Mouse (Mus musculus) myocyte (in vitro differentiated cells): Measurements from ENCODE around the gene Tmbim7.

Experiments used
- MAX ChIP-seq: IDR thresholded peaks from one replicate; pipeline ENCODE4 v1.6.1; 2011; ENCODE audit warnings: low read depth, mild to moderate bottlenecking, control low read depth
- POLR2A ChIP-seq: IDR thresholded peaks from one replicate; pipeline ENCODE4 v1.6.1; 2011; ENCODE audit warnings: low read depth, mild to moderate bottlenecking, control low read depth, moderate library complexity; ENCODE audit not compliant: insufficient read length

DNA sequence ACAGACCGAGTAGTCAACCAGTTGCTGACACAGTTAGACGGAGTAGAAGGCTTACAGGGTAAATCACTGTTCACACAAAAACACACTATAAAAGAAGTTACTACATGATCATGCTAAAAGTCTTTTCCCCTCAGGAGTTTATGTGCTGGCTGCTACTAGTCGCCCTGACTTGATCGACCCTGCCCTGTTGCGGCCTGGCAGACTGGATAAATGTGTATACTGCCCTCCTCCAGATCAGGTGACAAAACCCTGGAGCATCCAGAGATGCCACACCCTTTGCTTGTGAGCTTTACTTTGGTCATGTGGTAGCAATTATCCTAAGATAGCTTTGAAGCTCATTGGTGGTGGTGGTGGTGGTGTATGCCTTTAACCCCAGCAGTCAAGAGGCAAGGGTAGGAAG is 20.9 kb upstream of the Tmbim7 start:
- no peak for TF ChIP-seq MAX
- no peak for TF ChIP-seq POLR2A
